Mouse (Mus musculus) erythroblast, adult 5-6 weeks (primary cell): Measurements from ENCODE around the gene Thoc3. TPM values are rescaled to one million over a fixed set of nuclear protein-coding genes. Genes with fewer than 3 reads are reported as not detected.
"Not testable (repeated sequence)": the region's sequence is repeated elsewhere in the genome, so short reads cannot be mapped to it uniquely, and the experiment has no call there.

Experiments
- ATAC-seq: replicated peaks from 2 replicates; pipeline ENCODE4 v1.8.0; 2016; ENCODE audit warnings: moderate number of reproducible peaks, mild to moderate bottlenecking, moderate TSS enrichment, inconsistent platforms; ENCODE audit not compliant: poor library complexity, low FRiP score, severe bottlenecking
- total RNA-seq, 2 experiments: library from RNA; stranded (forward) in 1 of 2; stranded (reverse) in 1 of 2; fragments of 150-400 nt in 1 of 2; fragments of 200-764, 138-1000 nt in 1 of 2; gene quantifications; 2 replicates each; pipeline versions ENCODE4 v1.2.3 to v1.2.4; 2015 to 2017; ENCODE audit warnings: low replicate concordance in 2 of 2

The Thoc3 gene
- total RNA-seq (2015; ENCODE audit: low replicate concordance) = 3.6 and 6.7 TPM in 2 replicates
- 5.7 and 9.3 TPM in 2 replicates for total RNA-seq (2017; ENCODE audit: low replicate concordance)

DNA sequence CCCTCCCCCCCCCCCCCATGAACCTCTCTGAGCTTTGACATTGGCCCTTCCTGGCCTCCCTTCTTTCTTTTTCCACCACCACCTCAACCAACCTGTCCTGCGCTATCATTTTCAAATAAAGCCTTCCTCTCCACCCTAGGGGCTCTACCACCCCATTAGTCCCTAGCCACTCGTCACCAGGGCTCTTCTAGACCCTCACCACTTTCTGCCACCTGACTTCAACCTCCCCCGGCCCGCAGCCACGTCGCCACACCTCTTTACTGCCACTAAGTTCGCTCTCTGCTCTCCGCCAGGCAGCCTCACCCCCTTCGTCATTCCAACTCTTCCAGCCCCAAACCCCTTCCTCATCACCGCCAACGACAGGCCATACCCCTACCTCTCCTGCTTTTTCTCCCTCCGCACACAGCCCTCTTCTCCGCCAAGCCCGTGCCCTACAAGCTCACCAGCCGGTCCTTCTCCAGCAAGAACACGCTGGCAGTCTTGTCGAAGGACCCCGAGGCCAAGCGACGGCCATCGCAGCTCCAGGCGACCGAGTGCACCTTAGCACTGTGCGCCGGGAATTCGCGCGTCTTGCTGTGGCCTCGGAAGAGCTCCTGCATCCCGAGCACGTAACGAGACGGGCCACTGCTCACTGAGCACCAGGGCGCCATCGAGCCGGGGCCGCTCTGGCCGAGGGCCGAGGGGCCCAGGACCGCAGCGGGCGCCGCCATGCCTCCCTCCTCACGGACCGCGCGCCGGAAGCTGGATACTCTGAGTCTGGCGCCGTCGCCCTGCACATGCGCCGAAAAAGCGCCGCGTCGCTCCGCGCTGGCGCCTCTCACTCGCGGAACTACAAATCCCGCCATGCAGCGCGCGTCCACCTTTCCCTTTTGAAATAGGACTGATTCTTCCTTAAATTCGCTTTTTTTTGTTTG is at the start of gene Thoc3:
TSS of gene Thoc3 (minus strand) at position 752 of the 914 bp plus-strand sequence.
- peak; percentile 99 for ATAC-seq

DNA sequence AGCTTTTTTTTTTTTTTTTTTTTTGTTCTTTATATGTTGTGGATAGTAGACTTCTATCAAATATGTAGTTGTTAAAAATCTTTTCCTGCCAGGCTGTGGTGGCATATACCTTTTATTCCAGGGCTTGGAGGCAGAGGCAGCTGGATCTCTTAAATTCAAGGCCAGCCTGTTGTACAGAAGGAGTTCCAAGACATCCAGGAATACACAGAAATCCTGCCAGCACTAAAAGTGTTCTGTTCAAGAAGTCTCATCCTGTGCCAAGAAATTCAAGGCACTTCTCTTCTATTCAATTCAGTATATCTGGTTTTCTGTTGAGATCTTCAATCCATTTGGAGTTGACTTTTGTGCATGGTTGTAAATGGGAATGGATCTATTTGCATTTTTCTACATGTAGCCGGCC is 37.3 kb upstream of the Thoc3 start:
- ATAC-seq = no peak

DNA sequence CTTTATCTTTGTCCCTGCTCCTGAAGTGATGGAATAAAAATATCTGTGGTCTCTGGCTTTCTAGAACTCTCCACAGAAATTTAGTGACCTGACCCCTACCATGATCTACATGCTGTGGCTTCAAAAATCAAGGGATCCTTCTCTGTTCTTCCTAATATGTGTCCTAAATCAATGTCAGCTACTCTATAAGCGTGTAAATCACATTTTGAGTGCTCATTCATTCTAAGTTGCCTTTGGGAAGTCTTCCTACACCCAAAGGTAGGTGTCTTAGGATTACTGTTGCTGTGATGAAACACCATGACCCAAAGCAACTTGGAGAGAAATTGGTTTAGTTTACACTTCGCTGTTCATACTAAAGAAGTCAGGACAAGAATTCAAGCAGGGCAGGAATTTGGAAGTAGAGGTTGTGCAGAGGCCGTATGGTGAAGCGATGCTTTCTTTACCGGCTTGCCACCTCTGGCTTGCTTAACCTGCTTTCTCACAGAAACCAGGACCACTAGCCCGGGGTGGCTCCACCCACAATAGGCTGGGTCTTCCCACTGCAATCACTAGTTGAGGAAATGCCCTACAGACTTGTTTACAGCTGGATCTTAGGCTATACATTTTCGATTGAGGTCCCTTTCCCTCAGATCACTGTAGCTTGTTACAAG is 36.1 kb upstream of the Thoc3 start:
- no peak for ATAC-seq

DNA sequence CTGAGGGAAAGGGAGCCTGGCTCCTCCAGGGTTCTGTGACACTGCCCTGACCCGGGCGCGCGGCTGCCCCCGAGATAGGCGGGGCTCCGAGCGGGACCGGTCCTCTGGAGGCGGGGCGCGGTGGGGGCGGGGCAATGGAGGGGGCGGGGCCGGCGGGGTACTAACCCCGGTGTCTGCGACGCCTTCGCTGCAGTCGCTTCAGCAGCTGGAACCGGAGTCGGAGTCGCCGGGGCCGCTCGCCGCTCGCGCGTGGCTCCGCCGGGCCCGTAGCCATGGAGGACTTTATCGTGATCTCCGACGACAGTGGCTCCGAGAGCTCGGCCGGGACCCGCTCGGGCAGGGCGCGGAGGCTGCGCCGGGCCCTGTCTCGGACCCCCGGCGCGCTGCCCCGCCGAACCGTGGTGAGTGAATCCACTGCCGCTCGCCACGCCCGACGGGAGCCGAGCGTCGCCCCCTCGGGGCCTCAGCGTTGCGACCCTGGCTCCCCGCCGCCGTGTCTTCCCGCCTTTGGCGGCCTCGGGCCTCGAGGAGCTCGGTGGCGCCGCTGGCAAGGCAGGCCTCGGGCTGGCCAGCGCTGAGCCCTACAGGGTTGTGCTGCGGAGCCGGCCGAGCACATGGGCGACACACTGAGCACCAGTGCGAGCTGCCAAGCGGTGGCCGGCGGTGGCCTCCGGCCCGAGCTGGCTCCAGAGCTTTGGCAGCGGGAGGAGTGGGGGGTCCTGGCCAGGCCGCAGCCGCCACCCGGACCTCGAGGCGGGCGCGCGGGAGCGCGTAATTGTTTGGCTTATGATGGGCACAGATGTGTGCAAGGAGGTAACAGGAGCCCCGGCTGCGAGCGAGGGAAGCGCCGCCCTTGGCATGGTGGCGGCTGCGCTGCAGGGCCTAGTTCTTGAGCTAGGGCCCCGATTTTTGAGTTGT is 35.2 kb upstream of the Thoc3 start, which contains the start of gene Simc1:
TSS of gene Simc1 (plus strand) at position 176 of the 918 bp plus-strand sequence.
- ATAC-seq = peak; percentile 94

DNA sequence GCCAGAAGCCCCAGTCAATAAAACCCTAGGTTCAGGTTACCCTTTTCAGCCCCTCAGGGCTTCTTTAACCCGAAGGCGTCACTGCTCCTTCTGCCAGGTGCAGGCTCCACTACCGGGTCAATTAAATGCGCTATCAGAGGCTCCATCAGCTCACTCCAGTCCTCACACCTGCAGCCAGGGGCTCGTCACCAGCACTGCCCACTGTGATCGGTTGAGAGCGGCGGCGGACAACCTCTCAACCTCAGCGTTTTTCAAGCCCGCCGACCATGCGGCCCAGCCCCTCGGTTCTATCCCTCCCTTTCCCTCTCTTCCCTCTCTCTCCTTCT is 34.6 kb upstream of the Thoc3 start:
- ATAC-seq = peak; percentile 55

DNA sequence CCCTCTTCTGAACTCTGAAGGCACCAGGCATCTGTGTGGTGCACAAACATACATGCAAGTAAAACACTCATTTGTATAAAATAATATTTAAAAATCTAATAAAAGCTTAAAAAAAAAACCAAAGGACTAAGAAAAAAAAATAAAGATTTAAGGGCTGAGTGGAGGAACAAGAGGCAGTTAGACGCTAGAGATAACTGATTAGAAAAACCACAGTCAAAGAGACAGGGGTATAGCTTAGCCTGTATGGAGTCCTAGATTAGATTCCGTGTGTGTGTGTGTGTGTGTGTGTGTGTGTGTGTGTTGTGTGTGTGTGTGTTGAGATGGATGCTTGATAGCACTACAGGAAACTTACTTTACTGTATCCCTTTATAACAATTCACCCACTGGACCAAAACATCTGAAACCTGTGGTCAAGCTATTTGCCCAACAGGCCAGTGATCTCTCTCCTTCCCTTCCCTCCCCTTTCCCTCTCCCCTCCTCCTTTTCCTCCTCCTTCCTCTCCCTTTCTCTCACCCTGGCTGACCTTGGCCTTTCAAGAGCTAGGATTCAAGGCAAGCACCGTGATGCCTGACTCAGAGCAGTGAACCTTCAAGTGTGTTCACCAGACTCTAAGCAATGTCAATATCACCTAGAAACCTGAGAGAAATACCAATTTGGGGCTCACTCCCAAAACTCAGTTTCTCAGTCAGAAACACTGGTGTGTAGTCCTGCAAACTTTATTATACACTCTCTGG is 33.5 kb upstream of the Thoc3 start:
- no peak for ATAC-seq

DNA sequence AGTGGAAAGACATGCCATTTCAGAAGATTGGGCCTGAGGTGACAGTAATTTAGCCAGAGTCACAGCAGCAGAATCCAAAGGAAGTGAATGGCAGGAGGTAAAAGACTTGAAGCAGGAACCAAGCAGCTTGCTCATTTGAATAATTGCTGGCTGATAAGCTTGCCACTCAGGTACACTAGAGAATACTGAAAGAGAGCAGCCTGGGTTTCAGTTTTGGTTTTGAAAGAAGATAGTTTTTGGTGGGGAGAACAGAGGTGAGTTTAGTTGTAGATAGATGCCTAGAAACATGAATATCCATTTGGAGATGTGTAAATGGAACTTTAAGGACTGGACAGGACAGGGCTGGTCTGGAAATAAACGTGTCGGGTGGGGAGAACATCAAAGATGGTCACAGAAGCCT is 32.7 kb upstream of the Thoc3 start:
- ATAC-seq = no peak

DNA sequence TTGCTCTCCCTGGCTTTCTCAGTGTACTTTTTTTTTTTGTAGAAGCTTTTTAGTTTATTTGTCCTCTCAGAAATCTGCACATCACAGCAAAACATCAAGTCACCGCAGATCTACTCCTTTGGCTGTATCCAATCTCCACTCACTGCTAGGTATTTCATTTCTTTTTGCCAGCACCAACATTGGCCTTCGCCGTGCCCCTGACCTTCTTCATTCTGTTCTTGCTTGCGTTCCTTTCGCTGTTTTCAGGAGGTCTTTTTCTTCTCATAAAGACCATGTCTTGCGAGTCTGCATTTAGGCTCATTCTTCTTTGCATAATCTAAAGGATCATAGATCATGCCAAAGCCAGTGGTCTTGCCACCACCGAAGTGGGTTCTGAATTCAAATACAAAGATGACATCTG is 30.9 kb upstream of the Thoc3 start:
- ATAC-seq = not testable (repeated sequence)

DNA sequence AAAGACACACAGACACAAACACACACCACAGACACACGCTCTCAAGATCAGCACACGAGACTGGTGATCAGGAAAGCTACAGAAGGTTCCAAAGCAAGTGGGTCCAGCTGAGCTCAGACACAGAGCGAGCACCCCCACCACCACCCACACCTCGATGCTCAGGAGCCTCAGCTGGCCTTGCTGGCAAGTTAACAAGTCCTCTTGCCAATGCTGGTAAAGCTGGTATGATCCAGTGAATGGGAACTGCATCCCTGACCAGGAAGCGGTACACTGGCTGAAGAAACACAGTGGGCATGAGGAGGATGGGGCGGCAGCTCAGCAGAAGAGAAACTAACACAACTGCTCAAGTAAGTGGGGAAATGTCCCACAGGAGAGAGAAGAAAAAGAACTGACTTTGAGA is 22.7 kb upstream of the Thoc3 start:
- no peak for ATAC-seq

DNA sequence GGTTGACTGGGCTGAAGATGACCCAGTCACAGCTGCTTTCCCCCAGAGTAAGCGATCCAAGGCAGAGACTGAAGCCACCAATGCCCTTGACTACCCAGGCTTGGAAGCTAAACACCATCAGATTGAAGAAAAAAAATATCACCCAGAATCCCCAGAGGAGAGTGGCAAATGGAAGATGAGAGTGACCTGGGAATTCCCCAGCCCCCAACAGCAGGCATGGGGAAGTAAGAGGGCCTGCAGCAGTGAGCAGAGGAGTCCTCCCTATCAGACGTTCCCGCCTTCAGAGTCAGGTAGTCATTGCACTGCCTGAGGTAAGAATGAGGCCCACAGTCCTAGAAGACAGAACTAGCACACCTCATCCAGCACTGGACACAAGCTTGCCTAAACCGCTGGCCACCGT is 21.8 kb upstream of the Thoc3 start:
- ATAC-seq = no peak

DNA sequence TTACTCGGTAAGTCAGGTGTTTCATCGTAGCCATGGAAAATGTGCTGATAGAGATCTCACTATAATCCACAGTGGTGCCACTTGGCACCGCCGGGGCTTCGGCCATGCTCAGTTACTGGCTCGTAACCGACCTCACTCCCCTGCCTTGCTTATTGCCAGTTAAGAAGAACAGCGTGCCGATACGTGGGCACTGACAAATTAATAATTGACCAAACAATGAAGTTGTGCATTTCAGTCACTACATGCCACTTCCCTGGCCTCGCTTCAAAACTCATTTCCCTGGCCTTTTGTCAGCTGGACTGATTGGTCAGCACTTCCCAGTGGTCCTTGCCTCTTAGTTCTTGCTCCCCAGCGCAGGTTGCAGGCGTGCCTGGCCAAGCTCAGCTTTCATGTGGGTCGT is 12.8 kb upstream of the Thoc3 start:
- no peak for ATAC-seq

DNA sequence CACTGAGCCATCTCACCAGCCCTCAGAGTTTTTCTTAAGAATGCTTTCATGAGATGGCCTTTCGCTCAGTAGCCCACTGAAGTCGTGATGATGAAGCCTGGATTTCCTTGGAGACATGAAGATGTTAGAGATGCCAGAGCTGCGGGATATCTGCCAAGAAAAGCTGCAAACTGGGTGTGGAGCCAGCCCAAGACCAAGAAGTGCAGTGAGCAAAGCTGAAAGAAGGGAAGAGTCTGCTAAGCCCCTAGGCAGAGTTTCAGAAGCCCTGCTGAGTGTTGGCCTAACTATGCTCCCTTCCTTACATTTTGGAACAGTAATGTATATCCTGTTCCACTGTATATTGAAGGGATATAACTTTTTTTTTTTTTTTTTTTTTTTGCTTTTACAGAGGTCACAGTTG is 10.6 kb upstream of the Thoc3 start:
- ATAC-seq = no peak

DNA sequence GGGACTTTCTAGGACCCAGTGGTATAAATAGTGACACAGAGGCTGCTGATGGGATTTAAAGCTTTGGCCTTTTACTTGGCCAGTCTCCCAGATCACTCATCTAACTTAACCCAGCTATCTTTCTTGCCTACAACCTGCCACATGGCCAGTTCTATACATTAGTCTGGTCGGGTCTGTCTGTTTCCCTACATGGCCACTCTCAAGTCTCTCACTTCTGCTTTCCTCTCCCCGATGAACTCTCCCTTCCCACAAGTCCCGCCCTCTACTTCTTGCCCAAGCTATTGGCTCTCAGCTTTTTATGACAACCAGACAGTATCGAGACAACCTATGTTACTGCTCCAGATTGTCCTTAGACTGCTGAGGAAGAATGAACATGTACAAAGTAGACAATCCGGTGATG is 7.1 kb upstream of the Thoc3 start:
- no peak for ATAC-seq

DNA sequence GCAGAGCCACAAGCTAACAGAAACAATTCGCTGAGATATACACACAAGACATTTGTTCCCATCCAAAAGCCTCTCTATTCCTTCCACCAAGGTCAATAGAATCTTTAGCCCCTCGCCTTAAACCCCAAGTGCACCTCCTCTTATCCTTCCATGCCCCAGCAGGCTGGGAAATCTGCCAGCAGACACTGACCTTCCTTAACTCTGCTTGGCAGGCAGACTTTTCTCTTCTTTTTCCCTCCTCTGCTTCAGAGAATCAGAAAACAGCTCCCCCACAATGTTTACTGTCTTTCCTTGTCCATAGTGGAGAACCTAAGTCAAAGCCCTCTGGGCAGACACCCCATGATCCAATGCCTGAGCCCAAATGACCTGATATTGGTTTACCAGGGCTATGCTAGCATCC is 6.3 kb upstream of the Thoc3 start:
- no peak for ATAC-seq

DNA sequence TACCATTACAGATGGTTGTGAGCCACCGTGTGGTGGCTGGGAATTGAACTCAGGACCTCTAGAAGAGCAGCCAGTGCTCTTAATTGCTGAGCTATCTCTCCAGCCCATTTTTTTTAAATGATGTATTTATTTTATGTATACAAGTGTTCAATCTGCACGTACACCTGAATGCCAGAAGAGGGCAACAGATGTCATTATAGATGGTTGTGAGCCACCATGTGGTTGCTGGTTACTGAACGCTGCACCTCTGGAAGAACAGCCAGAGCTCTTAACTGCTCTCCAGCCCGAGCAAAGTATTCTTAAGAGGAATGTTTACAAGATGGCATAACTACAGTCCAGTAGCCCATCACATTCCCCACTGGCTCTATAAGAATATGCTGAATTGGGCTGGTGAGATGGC is 3.3 kb upstream of the Thoc3 start:
- ATAC-seq = no peak

DNA sequence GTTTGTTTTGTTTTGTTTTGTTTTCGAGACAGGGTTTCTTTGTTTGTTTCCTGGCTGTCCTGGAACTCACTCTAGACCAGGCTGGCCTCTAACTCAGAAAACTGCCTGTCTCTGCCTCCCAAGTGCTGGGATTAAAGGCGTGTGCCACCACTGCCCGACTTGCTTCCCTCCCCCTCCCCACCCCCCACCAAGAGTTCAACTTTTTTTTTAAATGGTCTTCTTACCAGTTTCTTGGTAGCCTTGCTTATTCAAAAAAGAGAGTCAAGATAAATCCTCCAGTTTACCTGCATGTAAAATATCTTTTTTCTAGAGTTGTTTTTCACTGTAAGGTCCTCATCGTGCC is 334 bp upstream of the Thoc3 start:
- no peak for ATAC-seq

DNA sequence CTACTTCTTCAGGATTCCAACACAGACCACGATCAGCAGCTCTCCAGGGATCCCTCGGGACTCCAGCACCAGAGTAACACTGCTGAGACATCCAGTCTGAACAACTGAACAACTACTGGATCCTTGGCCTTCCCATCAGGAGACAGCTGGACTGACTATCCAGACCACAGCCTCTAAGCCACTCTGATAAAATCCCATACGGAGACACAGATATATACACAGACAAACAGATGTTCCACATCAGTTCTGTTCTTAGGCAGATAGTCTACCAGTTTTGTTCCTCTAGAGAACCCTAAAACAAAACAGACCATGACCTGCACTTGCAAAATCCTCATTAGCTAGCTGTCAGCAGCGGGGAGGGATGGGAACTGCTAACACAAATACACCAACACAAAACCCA is 9.4 kb downstream of the Thoc3 start:
- no peak for ATAC-seq

DNA sequence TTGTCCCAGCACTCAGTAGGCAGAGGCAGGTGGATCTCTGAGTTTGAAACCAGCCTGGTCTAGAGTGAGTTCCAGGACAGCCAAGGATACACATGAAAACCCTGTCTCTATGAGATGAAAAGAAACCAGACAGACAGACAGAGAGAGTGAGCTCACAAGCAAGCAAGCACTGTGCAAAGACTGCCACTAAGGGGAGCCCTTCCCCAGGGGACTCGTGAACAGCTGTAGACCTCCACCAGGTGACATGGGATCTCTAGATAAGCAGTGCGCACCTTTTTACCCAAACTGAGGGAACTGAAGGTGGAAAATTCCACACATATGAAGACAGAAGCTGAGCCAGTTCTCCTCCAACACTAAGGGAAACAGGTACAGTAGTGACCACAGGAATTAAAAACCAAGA is 11.6 kb downstream of the Thoc3 start:
- no peak for ATAC-seq

DNA sequence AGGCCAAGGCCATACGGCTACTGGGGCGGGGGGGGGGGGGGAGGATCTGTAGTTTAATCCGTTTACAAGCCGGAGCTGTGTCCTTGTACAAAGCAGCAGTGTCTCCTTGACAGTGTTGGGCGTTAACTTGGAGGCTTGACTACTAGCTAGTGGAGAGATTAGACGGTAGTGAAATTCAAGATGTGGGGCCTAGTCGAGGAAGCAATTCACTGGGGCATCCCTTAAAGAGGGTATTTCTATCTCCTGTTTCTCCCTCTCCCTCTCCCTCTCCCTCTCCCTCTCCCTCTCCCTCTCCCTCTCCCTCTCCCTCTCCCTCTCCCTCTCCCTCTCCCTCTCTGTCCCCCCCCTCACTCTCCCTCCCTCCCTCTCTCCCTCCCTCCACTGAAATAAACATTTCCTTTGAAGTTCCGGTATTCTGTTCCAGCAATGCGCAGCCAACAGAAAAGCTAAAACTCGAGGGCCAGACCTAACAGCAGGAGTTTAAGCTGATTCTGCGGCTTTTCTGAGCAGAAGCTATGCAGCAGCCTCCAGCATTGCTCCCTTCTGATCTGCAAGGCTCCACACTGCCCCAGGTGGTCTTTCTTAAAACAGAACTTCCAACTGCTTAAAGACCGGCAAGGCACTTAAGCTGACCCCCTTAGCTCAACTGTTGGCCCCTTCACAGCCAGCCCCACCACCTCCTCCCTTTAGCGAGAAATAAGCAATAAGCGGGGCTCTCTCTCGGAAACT is 21.0 kb downstream of the Thoc3 start:
- ATAC-seq = no peak
